Mouse (Mus musculus): ENCODE measurements around the gene Ints6l. TPM values are rescaled to one million over a fixed set of nuclear protein-coding genes. Genes with fewer than 3 reads are reported as not detected.

Gene Ints6l
- total and polyA plus RNA-seq, 3 experiments: 9.8 to 124 (median 56.1) TPM

DNA sequence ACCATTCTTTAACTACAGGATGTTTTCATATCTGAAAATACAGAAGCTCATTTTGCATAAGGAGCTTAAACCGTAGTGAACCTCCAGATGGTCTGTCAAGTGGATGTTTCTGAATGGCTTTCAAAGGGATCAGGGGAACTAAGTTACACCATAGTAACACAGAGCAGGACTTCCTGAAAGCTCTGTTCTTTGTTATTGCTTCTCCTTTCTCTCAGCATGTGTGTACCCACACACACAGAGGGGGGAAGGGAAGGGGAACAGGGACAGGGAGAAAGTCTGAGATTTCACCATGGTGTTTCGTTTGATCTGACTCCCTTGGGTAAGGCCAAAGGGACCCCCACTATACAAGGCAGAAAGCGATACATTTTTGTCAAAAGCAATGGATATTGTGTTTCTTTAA is 27.2 kb downstream of the Ints6l start:
- Histone ChIP-seq H3K4me3 (ENCODE audit: control insufficient read depth in 1 of 2, insufficient read depth in 1 of 2, low read depth in 2 of 2, low read length in 2 of 2) (no peak overlapping the region), H3K27ac (ENCODE audit: control insufficient read depth, low read depth, low read length) (no peak overlapping the region), H3K9ac (ENCODE audit: control insufficient read depth, low read depth, low read length, poor library complexity, severe bottlenecking) (no peak overlapping the region), H3K4me1 (ENCODE audit: control insufficient read depth in 1 of 2, insufficient read depth in 2 of 2, low read length in 2 of 2) (no peaks in the 10 kb centered on the region), H3K79me2 (ENCODE audit: control insufficient read depth, insufficient read depth, low read length, poor library complexity) (no peaks in the 10 kb centered on the region), H3K36me3 (ENCODE audit: control insufficient read depth in 1 of 2, insufficient read depth in 2 of 2, low read length in 2 of 2) (no peaks in the 10 kb centered on the region; a peak in 2 of 4 replicates), H3K27me3 (ENCODE audit: control insufficient read depth in 1 of 2, insufficient read depth in 2 of 2, low read length in 2 of 2) (no peaks in the 10 kb centered on the region), H3K9me3 (replicated peaks; ENCODE audit: insufficient read depth, low read length) (no peaks in the 10 kb centered on the region)
- TF ChIP-seq ZMIZ1 (IDR thresholded peaks at IDR 0.05; ENCODE audit: low read depth, low read length) (no peak), POLR2AphosphoS2 (IDR thresholded peaks at IDR 0.05; ENCODE audit: low read length) (no peak), JUND (IDR thresholded peaks at IDR 0.05; ENCODE audit: low read depth, low read length) (no peak), MEF2A (IDR thresholded peaks at IDR 0.05; ENCODE audit: extremely low read depth, insufficient replicate concordance, low read depth, low read length, poor library complexity, severe bottlenecking) (no peak), MXI1 (IDR thresholded peaks at IDR 0.05; ENCODE audit: low read depth, low read length) (no peak), NELFE (IDR thresholded peaks at IDR 0.05; ENCODE audit: low read depth, low read length) (no peak), CHD1 (IDR thresholded peaks at IDR 0.05; ENCODE audit: low read depth, low read length) (no peak), NRF1 (IDR thresholded peaks at IDR 0.05; ENCODE audit: insufficient read depth, low read depth, low read length, poor library complexity, severe bottlenecking) (no peak), ELF1 (IDR thresholded peaks at IDR 0.05; ENCODE audit: low read depth, low read length) (no peak), CTCF (IDR thresholded peaks at IDR 0.05 in 2 of 3, conservative IDR thresholded peaks at IDR 0.05 in 1 of 3; ENCODE audit: control insufficient read depth in 1 of 3, insufficient read depth in 1 of 3, low read depth in 2 of 3, low read length in 3 of 3, poor library complexity in 1 of 3, severe bottlenecking in 1 of 3) (no peak), SMC3 (IDR thresholded peaks at IDR 0.05; ENCODE audit: low read depth, low read length) (no peak), MAZ (IDR thresholded peaks at IDR 0.05; ENCODE audit: low read depth, low read length) (no peak)
- no peak for DNase-seq (ENCODE audit: low read depth, low spot score)

- H3K4me1 ChIP-seq (ENCODE audit: control insufficient read depth in 1 of 2, insufficient read depth in 2 of 2, low read length in 2 of 2): no peaks in the 10 kb centered on the region; a peak in 1 of 4 replicates
- no peak overlapping the region for H3K27ac ChIP-seq (ENCODE audit: control insufficient read depth, low read depth, low read length)
- TF ChIP-seq SMC3 (IDR thresholded peaks at IDR 0.05; ENCODE audit: low read depth, low read length): peak; percentile 82
- peak; percentile 80 for TF ChIP-seq ZC3H11A (IDR thresholded peaks at IDR 0.05; ENCODE audit: low read depth, low read length)
- TF ChIP-seq CTCF (IDR thresholded peaks at IDR 0.05 in 2 of 3, conservative IDR thresholded peaks at IDR 0.05 in 1 of 3; ENCODE audit: control insufficient read depth in 1 of 3, insufficient read depth in 1 of 3, low read depth in 2 of 3, low read length in 3 of 3, poor library complexity in 1 of 3, severe bottlenecking in 1 of 3): peak; percentile 45 to 82 (median 59)
- TF ChIP-seq E2F4 (IDR thresholded peaks at IDR 0.05; ENCODE audit: borderline replicate concordance, low read depth, low read length): no peak
- no peak for TF ChIP-seq GATA1 (IDR thresholded peaks at IDR 0.05; ENCODE audit: low read depth, low read length)
- peak; percentile 81 for TF ChIP-seq RAD21 (IDR thresholded peaks at IDR 0.05; ENCODE audit: low read depth, low read length)
- TF ChIP-seq ELF1 (IDR thresholded peaks at IDR 0.05; ENCODE audit: low read depth, low read length): no peak
- no peak for TF ChIP-seq USF1 (IDR thresholded peaks at IDR 0.05; ENCODE audit: low read depth, low read length)
- no peaks in the 10 kb centered on the region for H3K9me3 ChIP-seq (replicated peaks; ENCODE audit: insufficient read depth, low read length)
- no peak overlapping the region for H3K4me3 ChIP-seq (ENCODE audit: control insufficient read depth in 1 of 2, insufficient read depth in 1 of 2, low read depth in 2 of 2, low read length in 2 of 2)
- peaks cover 0 to 2% of the 10 kb centered on the region in 2 experiments; a peak in 3 of 4 replicates for H3K36me3 ChIP-seq (ENCODE audit: control insufficient read depth in 1 of 2, insufficient read depth in 2 of 2, low read length in 2 of 2)
- no peaks in the 10 kb centered on the region for H3K27me3 ChIP-seq (ENCODE audit: control insufficient read depth in 1 of 2, insufficient read depth in 2 of 2, low read length in 2 of 2)
- H3K79me2 ChIP-seq (ENCODE audit: control insufficient read depth, insufficient read depth, low read length, poor library complexity): no peaks in the 10 kb centered on the region
- DNase-seq (ENCODE audit: low read depth, low spot score): peak; percentile 74
- no peak overlapping the region for H3K9ac ChIP-seq (ENCODE audit: control insufficient read depth, low read depth, low read length, poor library complexity, severe bottlenecking)
Measured at GRCm38 (mm10) chrX:56489758-56490157, 35.1 kb downstream of the Ints6l start.
